Mouse (Mus musculus) limb, embryonic 11.5 days (tissue): ENCODE results near the gene Sec24d. TPM values are rescaled to one million over a fixed set of nuclear protein-coding genes. Genes with fewer than 3 reads are reported as not detected.
"Not testable (repeated sequence)": the region's sequence is repeated elsewhere in the genome, so short reads cannot be mapped to it uniquely, and the experiment has no call there.

ENCODE experiments used
- ATAC-seq: fragments of 200-750 bp; cut with Nextera tagmentation; 2 replicates; pipeline ENCODE4 v1.8.0; 2017; ENCODE audit warnings: low read depth; ENCODE audit not compliant: insufficient number of reproducible peaks, low FRiP score, low TSS enrichment
- DNase-seq: peaks from one replicate; pipeline ENCODE4 v3.0.0-alpha.2; 2015; ENCODE audit warnings: low spot score
- H3K27ac ChIP-seq: fragments of 300-500 bp; sonication (generic); replicated peaks from 2 replicates; pipeline ENCODE4 v1.5.1; 2014; ENCODE audit warnings: low read depth, mild to moderate bottlenecking, low read length
- H3K27me3 ChIP-seq: fragments of 300-500 bp; sonication (generic); 2 replicates; pipeline ENCODE4 v1.6.1; 2014; ENCODE audit warnings: mild to moderate bottlenecking, low read length, mixed read lengths; ENCODE audit not compliant: control insufficient read depth, insufficient read depth
- H3K36me3 ChIP-seq: fragments of 300-500 bp; sonication (generic); 2 replicates; pipeline ENCODE4 v1.6.1; 2014; ENCODE audit warnings: mild to moderate bottlenecking, low read length, moderate library complexity, mixed read lengths; ENCODE audit not compliant: control insufficient read depth, insufficient read depth
- H3K4me1 ChIP-seq: fragments of 300-500 bp; sonication (generic); 2 replicates; pipeline ENCODE4 v1.6.1; 2014; ENCODE audit warnings: low read length, mixed read lengths; ENCODE audit not compliant: control insufficient read depth, insufficient read depth
- H3K4me2 ChIP-seq: fragments of 300-500 bp; sonication (generic); 2 replicates; pipeline ENCODE4 v1.6.1; 2014; ENCODE audit warnings: low read depth, mild to moderate bottlenecking, moderate library complexity; ENCODE audit not compliant: severe bottlenecking
- H3K4me3 ChIP-seq: fragments of 300-500 bp; sonication (generic); 2 replicates; pipeline ENCODE4 v1.5.1; 2014; ENCODE audit warnings: low read depth, low read length
- H3K9ac ChIP-seq: fragments of 300-500 bp; sonication (generic); 2 replicates; pipeline ENCODE4 v1.6.1; 2014; ENCODE audit warnings: mild to moderate bottlenecking, low read length
- H3K9me3 ChIP-seq: fragments of 300-500 bp; sonication (generic); 2 replicates; pipeline ENCODE4 v1.6.1; 2016; ENCODE audit warnings: low read length; ENCODE audit not compliant: control insufficient read depth
- WGBS: fragments of 180-500 bp; shearing (Covaris S2); extraction: QIAGEN DNeasy Blood & Tissue Kit; methylation state at CpG from one replicate; pipeline ENCODE4 v1.1.7; 2014; 5-methylcytosine and 5-hydroxymethylcytosine counted together
- polyA plus RNA-seq: library from polyadenylated mRNA; unstranded; fragments of >200 nt; fragmentation: Nextera tagmentation; extraction: Ambion mirVana; gene quantifications from 2 replicates; pipeline ENCODE4 v1.2.1, GENCODE M21; 2014

Sec24d gene
- polyA plus RNA-seq, 1 experiment from 2014 or later = 29.3 TPM

DNA sequence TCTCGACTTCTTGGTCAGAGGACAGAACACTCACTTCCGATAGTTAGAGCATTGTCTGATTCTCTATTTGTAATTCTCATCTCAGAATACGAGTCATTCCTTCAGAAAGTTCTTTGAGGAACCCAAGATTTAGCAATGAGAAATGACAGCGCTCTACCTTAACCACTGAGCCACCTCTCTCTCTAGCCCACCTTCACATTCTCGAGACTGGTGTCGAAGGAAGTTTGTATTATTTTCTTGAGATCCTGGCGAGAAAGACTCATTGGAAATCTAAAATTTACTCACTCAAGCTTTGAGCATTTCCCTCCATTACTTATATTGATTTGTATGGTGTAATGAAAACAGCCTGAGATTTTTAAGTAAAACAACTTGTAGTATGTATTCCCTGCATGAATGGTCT lies 117.2 kb downstream of the Sec24d start:
- Histone ChIP-seq H3K9ac (no peak overlapping the region), H3K4me2 (peak overlapping the region; percentile 45; the same call in 1 of the 2 replicates), H3K4me1 (peaks cover 4% of the 10 kb centered on the region; the same call in 1 of the 2 replicates), H3K27ac (no peak overlapping the region), H3K36me3 (0 out of 2 replicates have a peak, but pooled peaks cover 2% of the 10 kb centered on the region), H3K9me3 (no peaks in the 10 kb centered on the region), H3K4me3 (no peak overlapping the region), H3K27me3 (no peaks in the 10 kb centered on the region)
- WGBS = 93% methylated on average over 7 of the region's 7 CpGs
- ATAC-seq (no peak), DNase-seq (no peak)

DNA sequence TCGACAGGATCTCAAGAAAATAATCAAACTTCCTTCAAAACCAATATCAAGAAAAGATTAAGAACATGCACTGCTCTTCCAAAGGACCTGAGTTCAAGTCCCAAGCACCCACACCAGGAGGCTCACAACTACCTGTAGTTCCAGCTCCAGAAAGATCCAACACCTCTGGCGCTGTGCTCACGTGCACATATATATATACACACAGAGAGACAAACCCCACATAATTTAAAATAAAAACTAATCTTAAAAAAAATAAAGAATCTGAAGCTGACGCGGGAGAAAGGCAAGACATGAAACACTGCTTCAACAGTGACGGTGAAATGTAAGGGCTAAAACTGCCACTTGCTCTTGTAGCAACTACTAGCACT lies 117.8 kb downstream of the Sec24d start:
- ATAC-seq = 0 out of 2 replicates have a peak, but pooled peaks have one; percentile 1
- H3K4me1 ChIP-seq = peaks cover 4% of the 10 kb centered on the region; the same call in 1 of the 2 replicates
- no peak for DNase-seq
- H3K27ac ChIP-seq = no peak overlapping the region
- H3K4me3 ChIP-seq = peak overlapping the region; percentile 54
- 11% methylated on average over 6 of the region's 6 CpGs for WGBS
- 0 out of 2 replicates have a peak, but pooled peaks cover 2% of the 10 kb centered on the region for H3K36me3 ChIP-seq
- H3K4me2 ChIP-seq = peak overlapping the region; percentile 45
- peak overlapping the region; percentile 66 for H3K9ac ChIP-seq
- H3K27me3 ChIP-seq = no peaks in the 10 kb centered on the region
- no peaks in the 10 kb centered on the region for H3K9me3 ChIP-seq

DNA sequence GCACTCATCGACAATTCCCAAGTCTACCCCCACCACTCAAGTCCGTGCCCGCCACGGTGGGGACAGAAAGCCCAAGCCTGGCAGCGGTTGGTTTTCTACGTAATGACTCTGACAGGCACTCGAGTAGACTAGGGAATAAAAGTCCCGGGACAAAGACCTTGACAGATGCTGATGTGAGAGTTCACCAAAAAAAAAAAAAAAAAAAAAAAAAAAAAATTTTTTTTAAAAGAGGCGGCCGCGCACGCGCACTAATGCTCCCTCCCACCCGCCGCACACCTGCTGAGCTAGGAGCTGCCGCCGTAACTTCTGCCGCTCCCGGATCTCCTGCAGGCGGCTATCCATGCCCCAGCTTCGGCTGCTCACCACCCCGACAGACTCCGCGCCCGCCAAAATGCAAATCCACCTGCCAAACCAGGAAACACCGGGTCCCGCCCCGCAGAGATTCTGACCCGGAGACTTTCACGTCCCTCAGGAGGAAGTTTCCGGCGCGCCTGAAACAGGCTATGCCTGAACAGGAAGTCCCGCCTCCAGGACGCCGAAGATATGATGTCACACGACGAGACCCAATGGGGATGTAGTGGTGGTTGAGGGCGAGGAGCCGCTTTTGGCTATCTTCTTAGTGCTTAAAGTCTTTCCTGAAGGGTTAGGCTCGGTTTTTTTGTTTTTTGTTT lies 118.4 kb downstream of the Sec24d start, which contains the start of gene Mettl14:
Mettl14 (minus strand) TSS at position 623 of the 671 bp plus-strand sequence.
- peak; percentile 98 for ATAC-seq
- Histone ChIP-seq H3K4me1 (peaks cover 4% of the 10 kb centered on the region; the same call in 1 of the 2 replicates), H3K4me3 (peak within 1 kb of the TSS; percentile 54), H3K27me3 (no peaks in the 10 kb centered on the region), H3K36me3 (0 out of 2 replicates have a peak, but pooled peaks cover 2% of the 10 kb centered on the region), H3K4me2 (peak within 1 kb of the TSS; percentile 50), H3K9me3 (no peaks in the 10 kb centered on the region), H3K27ac (peak within 1 kb of the TSS; percentile 57; the same call in 1 of the 2 replicates), H3K9ac (peak within 1 kb of the TSS; percentile 66)
- DNase-seq = peak; percentile 98
- WGBS = under 1% methylated on average over 41 of the region's 41 CpGs

DNA sequence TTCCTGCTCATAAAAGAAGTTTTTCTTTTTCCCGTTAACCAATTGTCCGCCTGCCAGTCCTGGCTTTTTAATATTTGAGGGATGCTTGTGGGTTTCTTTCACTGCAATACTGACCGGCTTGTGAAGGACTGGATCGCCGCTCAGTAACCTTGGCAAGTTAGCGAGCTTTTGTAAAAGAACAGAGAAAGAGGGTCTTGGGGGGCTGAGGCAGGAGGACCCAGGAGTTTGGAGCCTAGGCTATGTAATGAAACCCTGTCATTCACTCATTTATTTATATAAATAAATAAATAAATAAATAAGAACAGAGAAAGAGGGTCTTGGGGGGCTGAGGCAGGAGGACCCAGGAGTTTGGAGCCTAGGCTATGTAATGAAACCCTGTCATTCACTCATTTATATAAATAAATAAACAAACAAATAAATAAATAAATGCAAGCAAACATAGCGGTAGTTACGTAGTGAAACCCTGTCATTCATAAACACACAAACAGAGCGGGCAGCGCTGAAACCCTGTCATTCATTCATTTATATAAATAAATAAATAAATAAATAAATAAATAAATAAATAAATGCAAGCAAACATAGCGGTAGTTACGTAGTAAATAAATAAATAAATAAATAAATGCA lies 119.0 kb downstream of the Sec24d start:
- H3K36me3 ChIP-seq, H3K4me1 ChIP-seq, H3K27me3 ChIP-seq, H3K27ac ChIP-seq, H3K9me3 ChIP-seq, DNase-seq: not testable (repeated sequence)
- peak; percentile 77 for ATAC-seq
- Histone ChIP-seq H3K4me3 (peak overlapping the region; percentile 54), H3K9ac (peak overlapping the region; percentile 52; the same call in 1 of the 2 replicates), H3K4me2 (peak overlapping the region; percentile 50)
- 21% methylated on average over 12 of the region's 12 CpGs for WGBS

DNA sequence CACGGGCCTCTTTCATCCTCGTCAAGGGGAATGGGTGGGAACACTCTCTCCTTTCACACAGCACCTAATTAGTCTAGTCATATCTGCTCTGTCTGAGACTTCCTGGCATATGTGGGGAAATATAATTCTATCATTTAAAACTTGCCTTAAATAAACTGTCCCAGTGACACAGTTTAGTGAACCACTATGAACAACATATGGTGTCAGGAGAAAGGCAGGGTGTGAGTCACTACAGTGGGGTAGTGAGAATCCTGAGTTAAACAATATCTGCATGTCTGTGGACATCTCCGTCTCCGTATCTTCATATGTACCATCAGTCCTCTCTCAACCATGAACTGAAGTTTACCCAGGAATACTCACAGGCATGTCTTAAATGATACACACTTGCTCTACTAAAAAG lies 123.9 kb downstream of the Sec24d start:
- H3K9ac ChIP-seq = no peak overlapping the region
- ATAC-seq (no peak), DNase-seq (no peak)
- H3K4me3 ChIP-seq = no peak overlapping the region
- WGBS = 79% methylated on average over 4 of the region's 4 CpGs
- no peak overlapping the region for H3K4me2 ChIP-seq
- no peaks in the 10 kb centered on the region for H3K4me1 ChIP-seq
- H3K36me3 ChIP-seq = no peaks in the 10 kb centered on the region
- H3K27me3 ChIP-seq = no peaks in the 10 kb centered on the region
- H3K9me3 ChIP-seq = no peaks in the 10 kb centered on the region
- no peak overlapping the region for H3K27ac ChIP-seq

DNA sequence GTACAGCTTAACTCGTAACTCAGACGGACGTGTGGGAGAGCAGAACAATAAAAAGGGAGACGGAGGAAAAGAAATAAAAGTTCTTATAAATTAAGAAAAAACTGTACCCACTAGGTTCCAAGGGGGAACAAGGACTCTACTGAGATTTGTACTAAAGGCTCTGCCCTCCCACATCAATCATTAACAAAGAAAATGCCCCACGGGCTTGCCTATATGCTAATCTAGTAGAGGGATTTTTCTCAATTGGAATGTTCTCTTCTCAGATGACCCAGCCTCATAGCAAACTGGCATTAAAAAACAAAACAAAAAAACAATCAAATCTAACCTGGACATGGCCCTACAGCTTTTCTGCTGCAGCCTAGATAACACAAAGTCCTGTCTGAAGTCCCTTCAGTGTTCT lies 128.4 kb downstream of the Sec24d start:
- Histone ChIP-seq H3K36me3 (no peaks in the 10 kb centered on the region), H3K27ac (no peak overlapping the region), H3K4me3 (no peak overlapping the region), H3K4me2 (no peak overlapping the region), H3K27me3 (no peaks in the 10 kb centered on the region), H3K9me3 (no peaks in the 10 kb centered on the region), H3K9ac (no peak overlapping the region), H3K4me1 (no peaks in the 10 kb centered on the region)
- 78% methylated on average over 5 of the region's 5 CpGs for WGBS
- no peak for DNase-seq
- ATAC-seq = no peak

DNA sequence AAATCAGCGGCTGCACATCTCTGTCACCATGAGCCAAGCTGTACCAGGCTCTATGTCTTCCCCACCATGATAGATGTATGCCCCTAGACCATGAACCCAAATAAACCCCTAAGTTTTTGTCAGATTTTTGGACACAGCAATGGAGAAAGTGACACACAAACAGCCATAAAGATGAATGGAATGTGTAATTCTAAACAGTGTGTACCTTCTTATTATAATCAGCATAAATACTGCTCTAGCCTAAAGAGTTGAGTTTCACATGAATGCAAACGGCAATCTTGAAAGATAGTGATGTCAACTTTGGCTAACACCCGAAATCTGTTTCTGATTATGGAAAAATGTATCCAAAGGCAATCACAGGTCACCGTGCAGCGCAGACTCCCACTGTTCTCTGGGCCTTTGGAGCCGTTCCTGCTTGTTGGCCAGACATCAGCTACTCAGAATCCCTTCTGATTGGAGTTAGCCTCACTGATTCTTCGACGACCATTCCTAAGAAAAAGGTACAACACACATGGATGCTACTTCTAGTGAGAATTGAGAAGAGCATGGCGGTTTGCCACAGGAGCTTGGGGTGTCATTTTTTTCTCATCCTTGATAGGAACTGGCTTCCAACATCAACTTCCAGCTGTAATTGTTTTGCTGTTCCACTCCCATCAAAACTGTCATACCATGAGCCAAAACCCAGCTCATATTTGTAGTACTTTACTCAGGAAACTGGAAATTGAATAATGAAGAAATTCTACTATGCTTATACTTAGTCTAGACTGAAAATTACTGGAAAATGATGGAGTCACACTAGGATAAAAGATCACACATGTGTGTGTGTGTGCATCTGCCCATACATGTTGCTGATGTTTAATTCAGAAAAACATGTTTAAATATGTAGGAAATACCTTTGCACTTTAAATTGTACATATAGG lies 130.6 kb downstream of the Sec24d start:
- no peaks in the 10 kb centered on the region for H3K4me1 ChIP-seq
- 69% methylated on average over 9 of the region's 9 CpGs for WGBS
- no peak overlapping the region for H3K4me3 ChIP-seq
- H3K9me3 ChIP-seq = no peaks in the 10 kb centered on the region
- no peak overlapping the region for H3K9ac ChIP-seq
- H3K27me3 ChIP-seq = no peaks in the 10 kb centered on the region
- no peak overlapping the region for H3K27ac ChIP-seq
- DNase-seq = no peak
- no peaks in the 10 kb centered on the region for H3K36me3 ChIP-seq
- H3K4me2 ChIP-seq = no peak overlapping the region
- no peak for ATAC-seq

DNA sequence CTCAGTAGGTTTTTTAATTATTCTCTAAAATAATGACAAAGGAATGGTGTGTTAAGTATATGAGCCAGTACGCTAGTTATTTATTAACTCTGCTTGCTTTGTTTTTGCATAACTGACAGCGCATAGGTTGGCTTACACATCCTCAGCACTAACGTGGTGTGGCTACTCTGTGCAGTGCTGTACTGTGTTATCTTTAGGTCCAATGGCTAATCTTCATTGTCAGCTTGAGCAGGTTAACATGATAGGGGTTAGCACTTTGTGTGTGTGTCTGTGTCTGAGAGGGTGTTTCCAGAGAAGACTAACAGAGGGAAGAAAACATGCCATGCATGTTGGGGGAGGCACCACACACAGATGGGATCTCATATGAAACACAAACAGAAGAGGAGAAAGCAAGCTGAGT lies 137.7 kb downstream of the Sec24d start:
- no peak for ATAC-seq
- Histone ChIP-seq H3K4me2 (no peak overlapping the region), H3K27me3 (no peaks in the 10 kb centered on the region), H3K9ac (no peak overlapping the region), H3K27ac (no peak overlapping the region), H3K36me3 (no peaks in the 10 kb centered on the region), H3K4me3 (no peak overlapping the region), H3K4me1 (no peaks in the 10 kb centered on the region), H3K9me3 (no peaks in the 10 kb centered on the region)
- 88% methylated on average over 3 of the region's 3 CpGs for WGBS
- DNase-seq = no peak
